Mouse (Mus musculus): ENCODE measurements around the gene Lum.

The Lum gene

GRCm38 (mm10) chr10:97564957-97565856 is at the start of gene Lum:
Gene Lum, plus strand, starts transcription at chr10:97565128.
- no peak for DNase-seq

- no peak for DNase-seq
Measured at GRCm38 (mm10) chr10:97523366-97523765, 41.6 kb upstream of the Lum start.

GRCm38 (mm10) chr10:97535697-97536096 is 29.2 kb upstream of the Lum start:
- DNase-seq = no peak

- no peak for DNase-seq
Measured at GRCm38 (mm10) chr10:97536921-97537320, 28.0 kb upstream of the Lum start.

GRCm38 (mm10) chr10:97538202-97538601 is 26.7 kb upstream of the Lum start:
- no peak for DNase-seq

- DNase-seq = no peak
Measured at GRCm38 (mm10) chr10:97547740-97548139, 17.2 kb upstream of the Lum start.

- peak; percentile 29 to 58 for DNase-seq
Measured at GRCm38 (mm10) chr10:97567489-97568135, 2.7 kb downstream of the Lum start.

- peak; percentile 56 to 77 for DNase-seq
Measured at GRCm38 (mm10) chr10:97582543-97583231, 17.8 kb downstream of the Lum start.

GRCm38 (mm10) chr10:97584176-97584575 is 19.2 kb downstream of the Lum start:
- DNase-seq = no peak

- DNase-seq = no peak
Measured at GRCm38 (mm10) chr10:97587159-97587558, 22.2 kb downstream of the Lum start.

- no peak for DNase-seq
Measured at GRCm38 (mm10) chr10:97589574-97589973, 24.6 kb downstream of the Lum start.

GRCm38 (mm10) chr10:97591036-97591435 is 26.1 kb downstream of the Lum start:
- no peak for DNase-seq

GRCm38 (mm10) chr10:97591685-97592084 is 26.8 kb downstream of the Lum start:
- DNase-seq = no peak

GRCm38 (mm10) chr10:97595680-97596079 is 30.8 kb downstream of the Lum start:
- DNase-seq = no peak

GRCm38 (mm10) chr10:97601744-97602143 is 36.8 kb downstream of the Lum start:
- no peak for DNase-seq

GRCm38 (mm10) chr10:97603256-97603655 is 38.3 kb downstream of the Lum start:
- DNase-seq = peak; percentile 82 to 85

GRCm38 (mm10) chr10:97606579-97606978 is 41.7 kb downstream of the Lum start, which contains the start of gene Kera:
Gene Kera, plus strand, starts transcription at chr10:97606879.
- no peak for DNase-seq
